Mouse (Mus musculus): Measurements from ENCODE around the gene Slc4a5. TPM values are rescaled to one million over a fixed set of nuclear protein-coding genes. Genes with fewer than 3 reads are reported as not detected.
A peak's percentile ranks its signal among the peaks of the same experiment; 100 is the strongest.

Gene Slc4a5
- polyA plus RNA-seq, 1 experiment from 2014 or later = 0.52 TPM

DNA sequence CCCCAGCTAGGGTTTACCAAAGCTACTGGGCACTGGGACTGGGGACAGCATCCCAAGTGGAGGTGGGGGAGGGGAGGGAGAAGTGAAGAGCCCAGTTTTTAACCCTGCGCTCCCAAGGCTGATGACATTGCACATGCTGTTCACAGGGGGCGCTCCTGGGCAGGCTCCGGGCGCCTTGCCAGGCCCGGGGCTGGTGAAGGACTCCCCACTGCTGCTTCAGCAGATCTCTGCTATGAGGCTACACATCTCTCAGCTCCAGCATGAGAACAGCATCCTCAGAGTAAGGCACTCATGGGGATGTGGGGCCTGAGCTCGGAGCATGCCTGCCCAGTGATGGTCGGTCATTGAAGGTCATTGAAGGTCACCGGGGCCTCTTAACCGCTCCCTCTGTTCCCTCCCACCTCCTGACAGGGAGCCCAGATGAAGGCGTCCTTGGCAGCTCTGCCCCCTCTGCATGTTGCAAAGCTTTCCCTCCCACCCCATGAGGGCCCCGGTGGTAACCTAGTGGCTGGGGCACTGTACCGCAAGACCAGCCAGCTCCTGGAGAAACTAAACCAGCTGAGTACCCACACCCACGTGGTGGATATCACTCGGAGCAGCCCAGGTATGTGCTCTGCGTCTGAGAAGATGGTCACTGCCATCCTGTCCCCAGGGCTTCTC, 22.2 kb upstream of the Slc4a5 start:
- Histone ChIP-seq H3K9me3 (no peaks in the 10 kb centered on the region), H3K27me3 (no peaks in the 10 kb centered on the region), H3K36me3 (peaks cover 93% of the 10 kb centered on the region), H3K27ac (replicated peaks) (no peak overlapping the region), H3K4me1 (no peaks in the 10 kb centered on the region), H3K4me2 (replicated peaks) (no peak overlapping the region), H3K4me3 (no peak overlapping the region), H3K9ac (replicated peaks) (no peak overlapping the region)
- WGBS = 46% methylated on average over 15 of the region's 15 CpGs
- ATAC-seq (ENCODE audit: low FRiP score, low read depth) = peak; percentile 50

DNA sequence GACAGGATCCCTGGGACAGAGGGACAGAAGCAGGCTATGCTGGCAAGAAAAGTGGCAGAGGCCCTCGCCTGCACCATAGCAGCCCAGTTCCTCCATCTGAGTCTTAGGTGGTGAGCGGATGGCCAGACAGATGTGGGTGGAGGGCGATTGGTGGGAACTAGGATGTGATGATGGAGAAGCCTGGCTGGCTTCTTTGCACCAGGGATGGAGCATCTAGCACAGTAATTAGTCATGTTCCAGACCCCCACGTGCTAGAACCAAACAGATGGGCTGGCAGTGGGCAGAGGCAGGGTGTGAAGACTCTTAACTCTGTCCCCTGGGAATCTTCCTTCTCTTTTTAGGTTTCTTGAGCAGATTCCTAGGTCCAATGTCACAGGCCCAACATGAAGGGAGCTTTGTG, 16.3 kb upstream of the Slc4a5 start:
- H3K9ac ChIP-seq (replicated peaks) = no peak overlapping the region
- no peak overlapping the region for H3K4me2 ChIP-seq (replicated peaks)
- H3K27ac ChIP-seq (replicated peaks) = no peak overlapping the region
- whole genome bisulfite sequencing = 90% methylated on average over 4 of the region's 4 CpGs
- H3K27me3 ChIP-seq = no peaks in the 10 kb centered on the region
- ATAC-seq (ENCODE audit: low FRiP score, low read depth) = no peak
- no peak overlapping the region for H3K4me3 ChIP-seq
- no peaks in the 10 kb centered on the region for H3K4me1 ChIP-seq
- H3K9me3 ChIP-seq = no peaks in the 10 kb centered on the region
- peaks cover 34% of the 10 kb centered on the region for H3K36me3 ChIP-seq

DNA sequence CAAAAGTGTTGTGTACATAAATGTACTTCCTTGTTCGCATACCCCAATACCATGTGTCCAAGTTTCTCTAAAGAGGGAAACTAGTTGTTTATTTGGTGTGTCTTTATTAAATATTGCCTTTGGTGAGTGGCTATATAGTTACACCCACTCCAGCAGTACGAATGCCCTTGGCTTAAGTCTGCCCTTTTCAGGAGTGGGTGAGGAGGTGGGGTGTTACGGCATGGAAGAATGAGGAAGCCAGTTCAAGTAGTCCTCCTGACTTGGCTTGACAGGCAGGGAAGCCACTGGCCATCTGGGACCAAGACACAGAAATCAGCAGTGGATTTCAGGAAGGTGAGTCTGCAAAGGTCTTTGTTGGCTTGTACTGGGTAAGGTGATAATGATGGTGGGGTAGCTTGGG, 13.8 kb upstream of the Slc4a5 start:
- H3K4me2 ChIP-seq (replicated peaks) = no peak overlapping the region
- H3K36me3 ChIP-seq = peaks cover 13% of the 10 kb centered on the region
- H3K27me3 ChIP-seq = no peaks in the 10 kb centered on the region
- no peak for ATAC-seq (ENCODE audit: low FRiP score, low read depth)
- no peak overlapping the region for H3K27ac ChIP-seq (replicated peaks)
- no peak overlapping the region for H3K9ac ChIP-seq (replicated peaks)
- H3K4me3 ChIP-seq = no peak overlapping the region
- peaks cover 5% of the 10 kb centered on the region; the same call in 1 of the 2 replicates for H3K4me1 ChIP-seq
- whole genome bisulfite sequencing = 86% methylated on average over 3 of the region's 3 CpGs
- no peaks in the 10 kb centered on the region for H3K9me3 ChIP-seq

DNA sequence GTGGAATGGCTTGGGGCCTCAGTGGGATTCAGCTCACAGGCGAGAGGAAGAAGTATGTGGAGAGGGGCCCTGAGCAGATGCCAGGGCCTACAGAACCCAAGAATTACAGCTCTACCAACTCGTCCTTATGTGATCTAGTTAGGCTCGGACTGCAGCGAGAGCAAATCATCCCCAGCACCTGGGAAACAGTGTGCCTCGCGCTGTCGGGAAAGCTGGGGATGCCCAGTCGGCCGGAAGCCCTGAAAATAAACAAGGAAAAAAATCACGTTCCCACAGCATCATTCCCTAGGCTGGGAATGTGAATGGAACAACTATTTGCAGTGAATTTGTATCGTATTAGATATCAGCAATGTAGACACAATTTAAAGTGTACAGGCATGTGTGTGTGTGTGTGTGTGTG, 13.3 kb upstream of the Slc4a5 start:
- 82% methylated on average over 11 of the region's 11 CpGs for whole genome bisulfite sequencing

DNA sequence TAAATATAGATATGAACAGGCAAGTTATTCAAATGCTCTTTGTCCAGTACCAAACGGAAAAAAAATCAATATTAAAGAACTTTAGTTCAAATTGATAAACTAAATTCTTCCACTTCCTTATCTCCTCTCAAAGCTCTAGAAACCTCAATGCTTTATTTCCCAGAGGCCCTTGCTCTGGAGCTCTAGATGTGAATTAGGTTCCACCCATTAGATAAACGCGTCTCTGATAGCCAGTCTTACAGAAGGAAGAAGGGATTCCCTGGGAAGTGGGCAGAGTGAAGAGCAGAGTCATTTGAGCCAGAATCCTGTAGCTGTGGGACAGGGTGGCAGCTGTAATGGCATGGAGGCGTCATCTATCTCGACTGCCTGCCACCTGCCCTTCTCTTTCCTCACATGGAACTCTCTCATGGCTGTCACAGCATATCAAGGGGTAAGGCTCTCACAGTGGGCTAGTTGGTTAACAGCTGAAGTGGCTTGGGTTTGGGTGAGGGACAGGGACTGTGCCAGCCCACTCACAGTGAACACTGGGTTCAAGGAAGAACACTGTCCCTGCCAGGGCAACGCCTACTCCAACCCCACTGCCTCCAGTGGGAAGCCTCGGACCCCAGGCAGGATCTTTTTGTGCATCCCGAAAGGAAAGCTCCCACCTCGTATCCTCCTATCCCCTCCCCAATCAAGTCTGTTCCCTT, 12.1 kb upstream of the Slc4a5 start:
- H3K4me2 ChIP-seq (replicated peaks) = no peak overlapping the region
- 75% methylated on average over 9 of the region's 9 CpGs for WGBS
- H3K4me1 ChIP-seq = peaks cover 11% of the 10 kb centered on the region; the same call in 1 of the 2 replicates
- no peak overlapping the region for H3K9ac ChIP-seq (replicated peaks)
- H3K36me3 ChIP-seq = no peaks in the 10 kb centered on the region
- no peaks in the 10 kb centered on the region for H3K27me3 ChIP-seq
- H3K4me3 ChIP-seq = no peak overlapping the region
- H3K27ac ChIP-seq (replicated peaks) = no peak overlapping the region
- no peaks in the 10 kb centered on the region for H3K9me3 ChIP-seq
- no peak for ATAC-seq (ENCODE audit: low FRiP score, low read depth)

More for the DNA sequence above, 13.3 kb upstream of the Slc4a5 start:
- H3K9me3 ChIP-seq = no peaks in the 10 kb centered on the region
- H3K4me2 ChIP-seq (replicated peaks) = no peak overlapping the region
- no peak for ATAC-seq (ENCODE audit: low FRiP score, low read depth)
- H3K27me3 ChIP-seq = no peaks in the 10 kb centered on the region
- peaks cover 6% of the 10 kb centered on the region; the same call in 1 of the 2 replicates for H3K4me1 ChIP-seq
- no peak overlapping the region for H3K4me3 ChIP-seq
- H3K27ac ChIP-seq (replicated peaks) = no peak overlapping the region
- no peak overlapping the region for H3K9ac ChIP-seq (replicated peaks)
- peaks cover 8% of the 10 kb centered on the region; the same call in 1 of the 2 replicates for H3K36me3 ChIP-seq

DNA sequence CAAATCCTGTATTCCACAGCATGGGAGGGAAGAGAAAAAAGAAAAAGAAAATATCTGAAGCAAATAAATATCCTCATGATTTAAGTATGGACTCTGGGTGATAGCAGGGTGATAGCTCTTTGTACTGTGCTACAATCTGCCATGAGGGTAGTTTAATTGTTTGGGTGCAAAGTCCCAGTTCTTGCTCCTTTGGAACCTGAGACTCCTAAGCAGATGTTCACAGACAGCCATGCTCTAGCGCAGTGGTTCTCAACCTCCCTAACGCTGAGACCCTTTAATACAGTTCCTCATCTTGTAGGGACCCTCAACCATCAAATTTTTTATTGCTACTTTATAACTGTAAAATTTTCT, 11.6 kb upstream of the Slc4a5 start:
- Histone ChIP-seq H3K27me3 (no peaks in the 10 kb centered on the region), H3K27ac (replicated peaks) (no peak overlapping the region), H3K9me3 (no peaks in the 10 kb centered on the region), H3K9ac (replicated peaks) (no peak overlapping the region), H3K4me3 (no peak overlapping the region), H3K36me3 (no peaks in the 10 kb centered on the region), H3K4me1 (peaks cover 14% of the 10 kb centered on the region; the same call in 1 of the 2 replicates), H3K4me2 (replicated peaks) (no peak overlapping the region)
- ATAC-seq (ENCODE audit: low FRiP score, low read depth) = no peak
- 87% methylated on average over 2 of the region's 2 CpGs for WGBS

DNA sequence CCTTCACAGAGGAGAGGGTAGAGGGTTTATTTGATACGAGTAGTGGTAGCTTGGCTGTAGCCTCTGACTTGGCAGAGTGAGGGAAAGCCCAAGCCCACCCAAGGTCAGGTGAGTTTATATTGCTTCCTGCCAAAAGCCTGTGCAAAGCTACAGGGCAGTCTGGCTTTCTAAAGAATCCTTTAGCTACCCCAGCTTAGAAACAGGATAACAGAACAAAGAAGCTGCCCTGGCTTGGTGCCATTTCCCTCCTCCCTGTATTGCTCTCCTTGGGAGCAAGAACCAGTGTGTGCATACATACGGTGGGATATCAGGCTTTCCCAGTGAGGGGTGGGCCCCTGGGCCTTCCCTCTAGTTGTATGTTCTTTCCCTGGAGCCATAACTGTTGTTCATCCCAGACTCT, 9.1 kb upstream of the Slc4a5 start:
- WGBS = 58% methylated on average over 2 of the region's 2 CpGs
- Histone ChIP-seq H3K9me3 (no peaks in the 10 kb centered on the region), H3K36me3 (no peaks in the 10 kb centered on the region), H3K27ac (replicated peaks) (0 out of 2 replicates have a peak overlapping the region, but pooled peaks have one; percentile 0), H3K4me2 (replicated peaks) (no peak overlapping the region), H3K4me3 (no peak overlapping the region), H3K9ac (replicated peaks) (no peak overlapping the region), H3K4me1 (peaks cover 16% of the 10 kb centered on the region; the same call in 1 of the 2 replicates), H3K27me3 (no peaks in the 10 kb centered on the region)
- ATAC-seq (ENCODE audit: low FRiP score, low read depth) = no peak

DNA sequence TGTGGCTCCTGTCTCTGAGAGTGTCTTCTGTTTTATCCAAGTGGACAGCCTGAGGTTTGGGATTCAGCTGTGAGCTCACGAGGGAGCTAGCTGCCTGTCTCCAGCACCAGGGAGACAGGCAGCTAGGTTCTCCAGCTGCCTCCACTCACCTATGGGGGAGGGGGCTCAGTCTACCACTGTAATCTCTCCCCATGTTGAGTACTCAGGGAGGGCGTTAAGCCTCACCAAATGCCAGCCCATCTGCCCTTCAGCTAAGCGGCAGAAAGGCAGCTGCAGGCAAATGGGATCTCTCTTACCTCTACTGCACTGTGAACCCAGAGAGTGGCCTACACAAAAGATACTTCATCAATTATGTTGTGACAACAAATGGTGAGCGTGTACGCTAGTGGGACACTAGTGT, 8.1 kb upstream of the Slc4a5 start:
- peak overlapping the region; percentile 58 for H3K27ac ChIP-seq (replicated peaks)
- no peak overlapping the region for H3K4me3 ChIP-seq
- ATAC-seq (ENCODE audit: low FRiP score, low read depth) = no peak; the same call in 1 of the 2 replicates
- peaks cover 16% of the 10 kb centered on the region; the same call in 1 of the 2 replicates for H3K4me1 ChIP-seq
- H3K27me3 ChIP-seq = no peaks in the 10 kb centered on the region
- no peak overlapping the region for H3K9ac ChIP-seq (replicated peaks)
- no peak overlapping the region for H3K4me2 ChIP-seq (replicated peaks)
- H3K9me3 ChIP-seq = no peaks in the 10 kb centered on the region
- H3K36me3 ChIP-seq = no peaks in the 10 kb centered on the region
- 24% methylated on average over 5 of the region's 5 CpGs for WGBS

DNA sequence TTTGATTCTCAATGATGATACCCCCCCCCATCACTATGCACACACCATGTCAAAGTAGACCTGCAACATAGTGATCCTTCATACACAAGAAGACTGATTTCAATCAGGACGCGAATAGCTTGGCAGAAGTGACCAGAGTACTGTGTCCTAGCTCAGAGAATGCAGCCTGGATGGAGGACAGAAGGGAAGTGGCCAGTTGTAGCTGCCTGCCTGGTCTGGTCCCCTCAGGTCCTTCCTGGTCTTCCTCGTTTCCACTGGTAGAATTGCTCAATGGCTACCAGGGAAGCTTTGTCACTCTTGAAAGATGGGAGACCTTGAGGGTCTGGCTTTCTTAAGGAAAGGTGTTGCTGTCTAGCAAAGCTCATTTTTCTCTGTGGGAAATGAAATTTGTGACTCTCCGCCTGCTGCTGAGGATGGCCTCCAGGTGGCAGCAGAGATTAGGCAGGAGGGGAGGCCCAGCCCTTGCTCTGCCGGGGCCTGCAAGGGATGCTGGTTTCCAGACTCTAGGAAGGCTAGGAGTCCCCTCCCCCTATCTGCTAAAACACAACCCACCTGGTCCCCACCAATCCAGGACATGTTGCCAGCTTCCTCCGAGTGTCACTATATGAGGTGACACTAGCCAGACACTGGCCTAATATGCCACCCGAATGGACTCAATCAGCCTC, 4.5 kb upstream of the Slc4a5 start:
- no peak overlapping the region for H3K4me3 ChIP-seq
- WGBS = 18% methylated on average over 7 of the region's 7 CpGs
- no peak overlapping the region for H3K9ac ChIP-seq (replicated peaks)
- no peaks in the 10 kb centered on the region for H3K27me3 ChIP-seq
- H3K36me3 ChIP-seq = no peaks in the 10 kb centered on the region
- no peaks in the 10 kb centered on the region for H3K9me3 ChIP-seq
- no peak overlapping the region for H3K4me2 ChIP-seq (replicated peaks)
- peaks cover 16% of the 10 kb centered on the region; the same call in 1 of the 2 replicates for H3K4me1 ChIP-seq
- peak; percentile 86 for ATAC-seq (ENCODE audit: low FRiP score, low read depth)
- H3K27ac ChIP-seq (replicated peaks) = 0 out of 2 replicates have a peak overlapping the region, but pooled peaks have one; percentile 2

DNA sequence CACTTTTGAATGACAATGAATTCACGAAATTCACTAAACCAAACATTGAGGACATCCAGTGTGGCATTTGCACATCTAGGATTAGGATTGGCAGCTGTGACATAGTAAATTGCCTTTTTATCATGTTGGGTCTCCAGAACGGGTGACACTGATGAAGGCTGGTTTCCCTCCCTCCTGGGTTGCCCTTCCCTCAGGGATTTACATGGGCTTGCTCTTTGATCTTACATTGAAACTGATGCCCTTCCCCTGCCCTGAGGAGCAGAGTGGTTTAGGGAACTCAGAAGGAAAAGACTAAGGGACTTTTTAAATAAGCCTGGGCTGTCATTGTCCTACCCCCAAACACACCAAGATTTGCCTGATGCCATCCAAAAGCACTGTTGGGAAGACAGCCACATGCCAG, 11.9 kb downstream of the Slc4a5 start:
- Histone ChIP-seq H3K27me3 (peaks cover 48% of the 10 kb centered on the region), H3K4me1 (peaks cover 12% of the 10 kb centered on the region), H3K4me2 (replicated peaks) (no peak overlapping the region), H3K9ac (replicated peaks) (no peak overlapping the region), H3K36me3 (no peaks in the 10 kb centered on the region), H3K4me3 (no peak overlapping the region), H3K27ac (replicated peaks) (no peak overlapping the region), H3K9me3 (no peaks in the 10 kb centered on the region)
- WGBS = 36% methylated on average over 2 of the region's 2 CpGs
- no peak for ATAC-seq (ENCODE audit: low FRiP score, low read depth)

DNA sequence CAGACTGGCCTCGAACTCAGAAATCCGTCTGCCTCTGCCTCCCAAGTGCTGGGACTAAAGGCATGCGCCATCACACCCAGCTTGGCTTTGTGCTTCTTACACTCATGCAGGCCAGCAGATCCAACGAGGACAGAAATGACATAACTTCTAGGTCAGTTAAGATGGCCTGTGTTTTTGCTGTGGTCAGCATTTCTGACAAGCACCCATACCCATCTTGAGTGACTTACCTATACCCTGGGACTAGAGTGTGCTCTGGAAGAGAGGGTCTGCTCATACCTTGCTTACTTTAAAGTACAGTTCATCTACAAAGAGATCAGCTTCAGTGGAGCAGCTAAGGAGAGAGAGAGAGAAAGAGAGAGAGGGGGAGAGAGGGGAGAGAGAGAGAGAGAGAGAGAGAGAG, 13.7 kb downstream of the Slc4a5 start:
- peaks cover 12% of the 10 kb centered on the region for H3K4me1 ChIP-seq
- no peaks in the 10 kb centered on the region for H3K9me3 ChIP-seq
- H3K4me3 ChIP-seq = no peak overlapping the region
- ATAC-seq (ENCODE audit: low FRiP score, low read depth) = no peak
- no peak overlapping the region for H3K4me2 ChIP-seq (replicated peaks)
- H3K27ac ChIP-seq (replicated peaks) = no peak overlapping the region
- H3K36me3 ChIP-seq = no peaks in the 10 kb centered on the region
- no peak overlapping the region for H3K9ac ChIP-seq (replicated peaks)
- H3K27me3 ChIP-seq = peaks cover 64% of the 10 kb centered on the region
- 69% methylated on average over 4 of the region's 4 CpGs for WGBS

DNA sequence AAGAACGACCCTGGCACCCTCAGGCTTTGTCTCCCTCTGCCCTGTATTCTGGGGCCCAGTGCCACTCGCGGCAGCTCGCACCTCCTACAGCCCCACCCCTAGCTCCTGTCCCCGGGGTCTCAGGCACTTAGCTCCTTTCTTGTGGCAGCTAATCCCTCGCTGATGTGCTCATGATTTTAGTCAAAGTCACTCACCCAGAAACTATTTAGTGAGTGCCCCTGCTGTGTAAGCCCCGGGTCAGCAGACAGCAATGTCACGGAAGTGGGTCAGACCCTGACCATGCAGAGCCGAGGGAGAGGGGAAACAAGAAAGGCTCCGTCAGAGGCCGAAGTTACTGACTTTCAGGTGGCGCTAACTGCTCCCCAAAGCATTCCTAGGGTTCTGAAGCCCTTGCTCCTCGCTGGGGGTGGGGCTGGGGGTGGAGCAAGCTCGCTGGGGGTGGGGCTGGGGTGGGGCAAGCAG, 14.7 kb downstream of the Slc4a5 start:
- ATAC-seq (ENCODE audit: low FRiP score, low read depth) = 0 out of 2 replicates have a peak, but pooled peaks have one; percentile 49
- H3K9ac ChIP-seq (replicated peaks) = no peak overlapping the region
- peak overlapping the region; percentile 30 for H3K4me2 ChIP-seq (replicated peaks)
- H3K36me3 ChIP-seq = no peaks in the 10 kb centered on the region
- H3K9me3 ChIP-seq = no peaks in the 10 kb centered on the region
- no peak overlapping the region for H3K27ac ChIP-seq (replicated peaks)
- H3K27me3 ChIP-seq = peaks cover 72% of the 10 kb centered on the region
- H3K4me1 ChIP-seq = peaks cover 12% of the 10 kb centered on the region
- WGBS = 1% methylated on average over 14 of the region's 14 CpGs
- H3K4me3 ChIP-seq = no peak overlapping the region
